Mouse (Mus musculus) forebrain, embryonic 14.5 days (tissue): Measurements from ENCODE around the gene Mon2. TPM values are rescaled to one million over a fixed set of nuclear protein-coding genes. Genes with fewer than 3 reads are reported as not detected.

Source experiments
- ATAC-seq: fragments of 200-750 bp; cut with Nextera tagmentation; 2 replicates; pipeline ENCODE4 v1.8.0; 2017; ENCODE audit warnings: mild to moderate bottlenecking, moderate library complexity
- DNase-seq: peaks from one replicate; pipeline ENCODE4 v3.0.0-alpha.2; 2015; ENCODE audit warnings: low spot score
- H3K27ac ChIP-seq: fragments of 300-500 bp; sonication (generic); 2 replicates; pipeline ENCODE4 v1.5.1; 2014; ENCODE audit warnings: low read depth, mild to moderate bottlenecking, control low read depth, low read length, moderate library complexity
- H3K27me3 ChIP-seq: fragments of 300-500 bp; sonication (generic); replicated peaks from 2 replicates; pipeline ENCODE4 v1.6.1; 2014; ENCODE audit warnings: low read length, control low read depth, mixed read lengths; ENCODE audit not compliant: control insufficient read depth, insufficient read depth
- H3K36me3 ChIP-seq: fragments of 300-500 bp; sonication (generic); 2 replicates; pipeline ENCODE4 v1.6.1; 2014; ENCODE audit warnings: low read length, control low read depth; ENCODE audit not compliant: control insufficient read depth, insufficient read depth
- H3K4me1 ChIP-seq: fragments of 300-500 bp; sonication (generic); 2 replicates; pipeline ENCODE4 v1.6.1; 2014; ENCODE audit warnings: antibody characterized with exemption, low read length, control low read depth; ENCODE audit not compliant: control insufficient read depth, insufficient read depth
- H3K4me2 ChIP-seq: fragments of 300-500 bp; sonication (generic); 2 replicates; pipeline ENCODE4 v1.6.1; 2014; ENCODE audit warnings: mild to moderate bottlenecking, control low read depth, low read length
- H3K4me3 ChIP-seq: fragments of 300-500 bp; sonication (generic); 2 replicates; pipeline ENCODE4 v1.5.1; 2014; ENCODE audit warnings: low read depth, low read length, control low read depth
- H3K9ac ChIP-seq: fragments of 300-500 bp; sonication (generic); 2 replicates; pipeline ENCODE4 v1.6.1; 2014; ENCODE audit warnings: mild to moderate bottlenecking, low read length, control low read depth, moderate library complexity
- H3K9me3 ChIP-seq: fragments of 300-500 bp; sonication (generic); replicated peaks from 2 replicates; pipeline ENCODE4 v1.6.1; 2016; ENCODE audit warnings: low read length, control low read depth, mixed read lengths; ENCODE audit not compliant: control insufficient read depth
- WGBS: fragments of 180-500 bp; shearing (Covaris S2); extraction: QIAGEN DNeasy Blood & Tissue Kit; methylation state at CpG from one replicate; pipeline ENCODE4 v1.1.7; 2014; 5-methylcytosine and 5-hydroxymethylcytosine counted together
- polyA plus RNA-seq: library from polyadenylated mRNA; unstranded; fragments of >200 nt; fragmentation: Nextera tagmentation; extraction: Ambion mirVana; gene quantifications from 2 replicates; pipeline ENCODE4 v1.2.1, GENCODE M21; 2014

The Mon2 gene
- polyA plus RNA-seq: 23.5 and 26.2 TPM in 2 replicates

DNA sequence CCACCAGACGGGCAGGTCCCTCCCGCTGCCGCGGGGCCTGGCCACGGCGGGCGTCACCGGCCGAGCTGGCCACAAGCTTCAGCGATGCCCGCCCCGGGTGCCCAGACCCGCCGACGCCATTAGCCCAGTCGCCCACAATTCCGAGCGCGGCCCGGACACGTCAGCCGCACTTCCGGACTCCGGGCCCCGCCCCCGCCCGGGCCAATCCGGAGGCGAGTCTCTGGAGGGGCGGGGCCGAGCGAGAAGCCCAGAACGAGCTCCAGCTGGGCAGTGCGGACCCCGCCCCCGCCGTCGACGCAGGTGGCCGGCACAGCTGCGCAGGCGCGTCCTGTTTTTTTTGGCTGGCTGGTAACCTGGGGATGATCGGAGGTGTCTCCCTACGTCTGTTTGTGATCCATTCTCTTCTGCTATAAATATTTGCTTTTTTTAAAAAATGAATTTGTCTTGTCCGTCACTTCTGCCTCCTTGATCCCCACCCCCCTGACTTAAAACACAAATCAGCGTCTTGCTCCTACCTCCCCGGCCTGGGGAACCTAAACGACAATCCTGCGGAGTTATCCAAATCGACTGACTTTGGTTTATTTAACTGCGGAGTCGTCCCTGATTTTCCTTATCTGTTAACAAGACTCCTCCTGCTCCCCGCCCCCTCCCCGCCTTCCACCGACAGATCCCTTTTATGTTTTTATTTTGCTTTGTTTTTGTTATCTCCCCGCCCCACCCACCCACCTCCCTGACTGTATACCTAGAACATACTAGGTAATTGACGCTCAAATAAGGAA lies at the start of gene Mon2:
Gene Mon2, minus strand, starts transcription at position 261 of the 779 bp plus-strand sequence.
- WGBS: under 1% methylated on average over 54 of the region's 58 CpGs
- Histone ChIP-seq H3K36me3 (peaks cover 3% of the 10 kb centered on the region; the same call in 1 of the 2 replicates), H3K4me2 (peak within 1 kb of the TSS; percentile 74), H3K27ac (peak within 1 kb of the TSS; percentile 63), H3K9ac (peak within 1 kb of the TSS; percentile 88), H3K27me3 (no peaks in the 10 kb centered on the region), H3K4me3 (peak within 1 kb of the TSS; percentile 89), H3K4me1 (peaks cover 12% of the 10 kb centered on the region), H3K9me3 (no peaks in the 10 kb centered on the region)
- ATAC-seq (peak; percentile 100), DNase-seq (peak; percentile 98)

DNA sequence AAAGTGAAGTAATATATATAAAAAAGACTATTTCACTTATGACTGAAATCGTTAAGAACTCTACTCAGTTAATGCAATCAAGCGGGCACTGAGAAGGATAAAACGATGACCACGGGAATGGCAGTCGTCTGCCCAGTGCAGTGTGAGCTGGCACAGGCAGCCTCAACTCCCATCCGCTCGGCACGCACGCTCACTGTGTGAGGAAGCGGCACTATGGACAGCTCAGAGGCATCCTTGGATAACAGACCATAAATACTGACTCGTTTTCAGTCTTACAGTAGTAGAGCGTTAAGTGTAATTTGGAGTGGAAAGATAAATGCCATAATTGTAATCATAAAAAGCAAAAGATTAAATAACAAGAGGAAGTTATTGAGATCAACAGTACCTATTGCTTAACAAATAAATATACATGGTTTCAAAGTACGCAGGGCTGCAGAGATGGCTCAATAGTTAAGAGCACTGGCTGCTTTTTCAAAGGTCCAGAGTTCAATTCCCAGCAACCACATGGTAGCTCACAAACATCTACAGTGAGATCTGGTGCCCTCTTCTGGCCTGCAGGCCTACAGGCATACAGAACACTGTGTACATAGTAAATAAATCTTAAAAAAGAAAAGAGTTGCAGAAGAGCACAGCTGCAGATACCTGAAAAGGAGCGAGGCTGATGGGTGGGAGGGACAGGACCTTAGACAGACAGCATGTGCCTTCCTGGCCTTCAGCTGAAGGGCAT lies 44.5 kb upstream of the Mon2 start:
- ATAC-seq (no peak), DNase-seq (no peak)
- Histone ChIP-seq H3K36me3 (peaks cover 84% of the 10 kb centered on the region), H3K4me2 (no peak overlapping the region), H3K4me3 (no peak overlapping the region), H3K4me1 (no peaks in the 10 kb centered on the region), H3K27ac (no peak overlapping the region), H3K9me3 (no peaks in the 10 kb centered on the region), H3K27me3 (no peaks in the 10 kb centered on the region), H3K9ac (no peak overlapping the region)
- 94% methylated on average over 14 of the region's 14 CpGs for WGBS

DNA sequence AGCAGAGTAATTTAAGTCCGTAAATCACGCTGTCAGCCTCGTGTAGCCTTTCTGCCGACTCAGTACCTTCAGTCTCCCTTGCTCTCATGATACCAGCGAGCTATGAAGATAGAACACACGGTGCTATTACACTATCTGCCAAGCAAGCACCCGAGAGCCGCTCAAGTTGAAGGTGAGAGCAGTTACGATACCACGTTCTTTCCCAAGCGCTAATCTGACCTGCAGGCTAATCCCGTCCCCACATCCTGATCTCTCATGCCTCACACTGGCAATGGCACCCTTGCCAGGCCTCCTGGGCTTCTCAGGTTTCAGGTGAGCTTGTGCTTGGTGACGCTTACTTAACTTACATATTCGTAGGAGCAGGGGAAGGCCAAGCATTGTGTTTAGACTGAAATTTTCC lies 40.6 kb upstream of the Mon2 start:
- H3K27ac ChIP-seq: no peak overlapping the region
- no peak overlapping the region for H3K9ac ChIP-seq
- peaks cover 79% of the 10 kb centered on the region for H3K36me3 ChIP-seq
- DNase-seq (no peak), ATAC-seq (no peak)
- WGBS: 92% methylated on average over 14 of the region's 14 CpGs
- no peaks in the 10 kb centered on the region for H3K9me3 ChIP-seq
- no peaks in the 10 kb centered on the region for H3K4me1 ChIP-seq
- no peak overlapping the region for H3K4me2 ChIP-seq
- H3K4me3 ChIP-seq: no peak overlapping the region
- H3K27me3 ChIP-seq: no peaks in the 10 kb centered on the region

DNA sequence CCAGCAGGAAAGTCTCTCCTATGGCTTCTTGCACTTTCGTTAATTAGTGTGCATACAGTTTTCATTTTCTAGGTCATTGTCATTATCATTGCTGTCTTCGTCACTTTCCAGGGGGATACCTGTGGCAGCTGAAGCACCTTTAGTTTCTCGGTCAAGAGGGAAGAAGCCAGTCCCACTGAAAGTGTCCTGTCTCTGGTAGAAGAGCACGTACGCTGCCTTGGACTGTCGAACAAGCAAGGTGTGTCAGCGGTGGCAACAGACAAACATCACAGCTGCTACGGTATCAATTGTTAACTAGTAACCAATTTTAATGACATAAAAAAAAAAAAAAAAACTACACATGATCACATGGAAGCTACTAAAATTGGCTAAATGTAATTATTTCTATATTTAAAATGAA lies 37.2 kb upstream of the Mon2 start:
- Histone ChIP-seq H3K4me1 (no peaks in the 10 kb centered on the region), H3K9me3 (no peaks in the 10 kb centered on the region), H3K27ac (no peak overlapping the region), H3K9ac (no peak overlapping the region), H3K27me3 (no peaks in the 10 kb centered on the region), H3K36me3 (peaks cover 66% of the 10 kb centered on the region), H3K4me3 (no peak overlapping the region), H3K4me2 (no peak overlapping the region)
- ATAC-seq (no peak), DNase-seq (no peak)
- 94% methylated on average over 8 of the region's 8 CpGs for WGBS

DNA sequence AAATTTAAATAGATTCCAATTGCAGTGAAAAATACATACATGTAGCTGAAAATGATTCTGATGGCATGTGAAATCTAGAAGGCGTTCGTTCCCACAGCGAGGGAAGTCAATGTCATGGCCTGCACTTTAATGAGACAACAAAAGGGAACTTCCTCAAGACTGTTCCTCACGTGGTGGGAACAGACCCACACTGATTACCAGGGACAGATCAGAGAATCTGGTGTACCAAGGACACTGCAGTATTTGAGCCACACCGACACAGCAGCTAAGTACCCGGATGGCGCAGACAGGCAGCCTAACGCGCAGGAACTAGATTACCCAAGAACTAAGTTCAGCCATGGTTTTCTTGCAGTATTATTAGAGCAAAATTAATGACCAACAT lies 36.5 kb upstream of the Mon2 start:
- Histone ChIP-seq H3K9ac (no peak overlapping the region), H3K4me3 (no peak overlapping the region), H3K9me3 (no peaks in the 10 kb centered on the region), H3K4me2 (no peak overlapping the region), H3K27me3 (no peaks in the 10 kb centered on the region), H3K27ac (no peak overlapping the region), H3K36me3 (peaks cover 59% of the 10 kb centered on the region), H3K4me1 (no peaks in the 10 kb centered on the region)
- WGBS: 91% methylated on average over 9 of the region's 9 CpGs
- ATAC-seq: no peak
- no peak for DNase-seq

DNA sequence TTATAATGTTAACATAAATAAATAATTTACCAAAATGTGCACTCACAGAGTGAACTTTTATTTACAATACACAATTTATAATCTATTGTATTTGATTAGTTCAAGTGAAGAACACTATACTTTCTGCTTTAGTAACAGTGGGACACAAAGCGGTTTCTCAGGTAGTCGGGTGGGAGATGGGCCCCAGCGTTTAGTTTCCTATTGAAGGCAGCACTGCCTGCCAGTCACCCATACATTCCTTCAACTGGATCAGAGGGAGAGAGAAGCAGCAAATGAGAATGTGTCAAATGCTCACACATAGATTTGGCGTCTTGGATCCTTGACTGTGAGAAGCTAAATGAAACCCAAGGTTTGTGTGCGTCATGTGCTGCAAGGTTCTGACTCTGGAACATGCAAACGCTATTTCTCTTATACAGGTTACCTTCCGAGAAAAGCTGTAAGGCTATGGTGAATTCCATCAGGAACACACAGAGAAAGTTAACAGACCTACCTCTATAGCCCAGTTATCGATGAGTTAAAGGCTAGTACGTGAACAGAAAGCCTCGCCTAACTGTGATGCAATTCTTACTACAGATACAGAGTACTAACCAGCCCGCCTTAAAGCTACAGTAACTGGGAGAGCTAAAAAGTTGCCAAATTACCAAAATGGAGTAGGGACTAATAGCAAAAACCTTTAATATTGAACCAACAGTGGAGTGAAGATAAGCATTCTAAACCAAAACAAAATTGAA lies 35.9 kb upstream of the Mon2 start:
- WGBS: 87% methylated on average over 11 of the region's 11 CpGs
- no peak overlapping the region for H3K27ac ChIP-seq
- no peak overlapping the region for H3K4me3 ChIP-seq
- H3K27me3 ChIP-seq: no peaks in the 10 kb centered on the region
- no peak overlapping the region for H3K9ac ChIP-seq
- H3K4me1 ChIP-seq: no peaks in the 10 kb centered on the region
- no peak overlapping the region for H3K4me2 ChIP-seq
- no peak for DNase-seq
- no peaks in the 10 kb centered on the region for H3K9me3 ChIP-seq
- ATAC-seq: no peak
- H3K36me3 ChIP-seq: peaks cover 54% of the 10 kb centered on the region

DNA sequence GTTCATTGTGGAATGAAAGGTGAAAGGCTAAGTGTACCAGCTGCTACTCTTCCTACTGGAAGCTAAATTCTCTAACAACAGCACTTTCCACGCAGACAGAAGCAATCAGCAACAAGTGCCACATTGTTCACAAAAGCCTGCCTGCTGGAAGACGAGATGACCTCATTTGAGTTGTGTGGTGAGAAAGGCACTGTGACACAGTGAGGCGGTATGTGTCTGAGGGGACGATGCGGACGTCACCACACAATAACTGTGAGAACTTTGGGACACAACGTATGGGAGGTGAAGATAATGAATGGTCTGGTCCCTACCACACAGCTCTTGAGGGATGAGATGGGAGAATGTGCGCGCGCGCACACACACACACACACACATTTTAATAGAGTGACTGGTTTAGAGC lies 34.2 kb upstream of the Mon2 start:
- ATAC-seq (no peak), DNase-seq (peak; percentile 20)
- Histone ChIP-seq H3K4me2 (no peak overlapping the region), H3K4me1 (no peaks in the 10 kb centered on the region), H3K9ac (no peak overlapping the region), H3K27ac (no peak overlapping the region), H3K9me3 (no peaks in the 10 kb centered on the region), H3K4me3 (no peak overlapping the region), H3K27me3 (no peaks in the 10 kb centered on the region), H3K36me3 (peaks cover 39% of the 10 kb centered on the region)
- 56% methylated on average over 11 of the region's 11 CpGs for WGBS

DNA sequence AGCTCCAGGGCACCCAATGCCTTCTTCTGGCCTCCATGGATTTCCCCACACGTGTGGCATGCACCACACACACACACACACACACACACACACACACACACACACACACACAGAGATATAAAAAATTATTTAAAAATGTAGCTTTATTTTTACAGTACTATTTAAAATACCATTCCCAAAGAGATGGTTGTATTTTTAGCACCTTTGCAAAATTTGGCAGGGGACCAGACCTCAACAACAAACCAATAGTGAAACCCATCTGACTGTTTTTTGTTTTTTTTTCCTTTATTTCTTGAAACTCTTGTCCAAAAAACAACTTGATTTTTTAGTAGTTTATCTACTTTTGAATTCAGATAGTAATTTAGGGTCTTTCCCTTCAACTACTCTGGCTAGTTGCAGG lies 32.2 kb upstream of the Mon2 start:
- Histone ChIP-seq H3K36me3 (peaks cover 25% of the 10 kb centered on the region), H3K27me3 (no peaks in the 10 kb centered on the region), H3K9me3 (no peaks in the 10 kb centered on the region), H3K4me3 (no peak overlapping the region), H3K4me2 (no peak overlapping the region), H3K4me1 (no peaks in the 10 kb centered on the region), H3K9ac (no peak overlapping the region), H3K27ac (no peak overlapping the region)
- ATAC-seq (no peak), DNase-seq (no peak)
- 86% methylated on average over 1 of the region's 1 CpGs for WGBS
